4 mouse cellular contexts compared by ENCODE assay signal in genomic region chr3:21053337-21053736, GRCm38 (mm10).
DNase-seq lines count a peak whose midpoint lies in the region; ATAC-seq lines count a peak whose summit lies in the region.
"Not testable (repeated sequence)": the region's sequence is repeated elsewhere in the genome, so short reads cannot be mapped to it uniquely, and the experiment has no call there.

No protein-coding gene starts in this region.

- not testable (repeated sequence) for H3K27me3 ChIP-seq in heart, embryonic 13.5 days (replicated peaks); heart, embryonic 16.5 days (ENCODE audit: control insufficient read depth, insufficient read depth, low read length); liver, embryonic 11.5 days (replicated peaks; ENCODE audit: control insufficient read depth, insufficient read depth, low read length)

- H3K4me3 ChIP-seq in heart, embryonic 13.5 days; heart, embryonic 16.5 days (ENCODE audit: low read length); liver, embryonic 11.5 days (ENCODE audit: low read depth, low read length): not testable (repeated sequence)

- not testable (repeated sequence) for H3K4me2 ChIP-seq in heart, embryonic 13.5 days; heart, embryonic 16.5 days (ENCODE audit: low read depth, low read length); liver, embryonic 11.5 days

- H3K9me3 ChIP-seq in heart, embryonic 13.5 days; heart, embryonic 16.5 days (replicated peaks; ENCODE audit: control insufficient read depth, low read length); liver, embryonic 11.5 days (ENCODE audit: control insufficient read depth, low read length): not testable (repeated sequence)

- H3K27ac ChIP-seq in heart, embryonic 13.5 days (replicated peaks); heart, embryonic 16.5 days (ENCODE audit: low read length); liver, embryonic 11.5 days (ENCODE audit: low read depth, low read length): not testable (repeated sequence)

- not testable (repeated sequence) for DNase-seq in liver, embryonic 11.5 days (ENCODE audit: low spot score)

- not testable (repeated sequence) for H3K36me3 ChIP-seq in heart, embryonic 13.5 days; heart, embryonic 16.5 days (ENCODE audit: control insufficient read depth, insufficient read depth); liver, embryonic 11.5 days (ENCODE audit: control insufficient read depth, insufficient read depth, low read length)

- 0 out of 2 replicates have a peak, but pooled peaks have one; percentile 46 for ATAC-seq in heart, embryonic 13.5 days (ENCODE audit: extremely low read depth, insufficient number of reproducible peaks, low FRiP score, low TSS enrichment)
- ATAC-seq in heart, embryonic 16.5 days (replicated peaks; ENCODE audit: extremely low read depth, insufficient read depth, low FRiP score): peak; percentile 52
- ATAC-seq in liver, embryonic 11.5 days (replicated peaks; ENCODE audit: low FRiP score): peak; percentile 53; the same call in 1 of the 2 replicates
- peak; percentile 63 for ATAC-seq in megakaryocyte progenitor cell, adult 5-6 weeks (replicated peaks; ENCODE audit: poor library complexity)

- H3K9ac ChIP-seq in heart, embryonic 13.5 days; heart, embryonic 16.5 days (ENCODE audit: low read length); liver, embryonic 11.5 days (ENCODE audit: low read depth, low read length): not testable (repeated sequence)

- WGBS in heart, embryonic 13.5 days: 38% methylated on average over 1 of the region's 2 CpGs
- WGBS in heart, embryonic 16.5 days: 41% methylated on average over 1 of the region's 2 CpGs
- WGBS in liver, embryonic 11.5 days: 62% methylated on average over 1 of the region's 2 CpGs

- not testable (repeated sequence) for H3K4me1 ChIP-seq in heart, embryonic 13.5 days; heart, embryonic 16.5 days (ENCODE audit: control insufficient read depth, insufficient read depth, low read length); liver, embryonic 11.5 days (replicated peaks; ENCODE audit: control insufficient read depth, insufficient read depth, low read length)
